Mouse (Mus musculus): ENCODE measurements around the gene Cwc22.

DNA sequence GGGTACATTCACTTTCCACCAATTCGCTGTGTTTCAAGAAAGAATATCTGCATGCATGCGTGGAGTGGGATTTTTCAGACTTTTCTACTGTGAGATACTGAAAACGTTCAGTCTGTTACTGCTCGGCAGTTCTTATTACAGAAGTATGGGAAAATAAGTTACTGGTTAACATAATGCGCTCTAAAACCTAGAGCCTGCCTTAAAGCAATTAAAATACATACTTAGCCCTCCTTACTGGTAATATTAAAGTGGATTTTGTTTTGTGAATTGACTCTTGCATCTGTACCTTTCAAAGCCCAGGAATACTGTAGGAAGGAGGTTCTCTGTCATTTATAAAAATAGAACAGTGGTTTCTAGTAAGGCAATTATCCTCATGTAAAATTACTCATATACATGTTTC is 56.8 kb downstream of the Cwc22 start:
- no peak for TF ChIP-seq CTCF (IDR thresholded peaks at IDR 0.05; ENCODE audit: low read depth, low read length)
- TF ChIP-seq POLR2A (IDR thresholded peaks at IDR 0.05; ENCODE audit: borderline replicate concordance, low read depth, low read length) = no peak

Measured in bone marrow macrophage, adult 2 months (primary cell).